Mouse (Mus musculus) heart, postnatal 0 days (tissue): ENCODE results near the gene Myom3.

Experiments used
- CTCF ChIP-seq: IDR thresholded peaks from 2 replicates; pipeline ENCODE4 v1.5.1; 2016; ENCODE audit warnings: antibody characterized with exemption, control low read depth, low read depth
- EP300 ChIP-seq: IDR thresholded peaks from 2 replicates; pipeline ENCODE4 v1.6.1; 2016; ENCODE audit warnings: antibody characterized with exemption, low read depth

DNA sequence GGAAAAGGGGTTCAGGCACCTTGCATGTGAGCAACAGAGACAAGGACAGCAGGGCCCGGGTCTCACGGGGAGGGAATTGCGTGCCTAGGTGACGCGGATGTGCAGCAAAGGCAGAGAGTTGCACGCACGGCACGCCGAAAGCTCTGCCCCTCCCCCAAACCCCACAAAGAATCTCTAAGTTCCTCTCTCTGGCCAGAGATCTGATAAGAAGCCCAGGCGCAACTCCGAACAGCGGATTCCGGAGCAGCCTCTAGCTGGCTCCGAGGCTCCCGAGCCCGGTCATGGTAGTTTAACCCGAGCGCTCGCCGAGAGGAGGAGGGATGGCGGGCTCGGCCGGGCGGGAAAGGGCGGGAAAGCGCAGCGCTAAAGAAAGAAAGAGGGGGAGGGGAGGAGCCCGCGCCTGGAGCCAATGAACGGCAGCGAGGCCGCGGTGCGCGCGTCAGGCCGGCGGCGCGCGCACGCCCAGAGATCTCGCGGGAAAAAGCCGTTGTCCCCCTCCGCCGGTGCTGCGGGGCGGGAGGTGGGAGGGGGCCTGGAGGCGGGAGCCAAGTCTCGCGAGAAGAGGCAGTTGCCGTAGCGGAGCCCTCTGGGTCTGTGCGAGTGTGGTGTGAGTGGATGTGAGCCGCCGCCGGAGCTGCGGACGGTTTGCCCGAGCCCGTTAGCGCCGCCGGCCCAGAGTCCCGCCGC is 96.2 kb downstream of the Myom3 start, which contains the start of gene Srsf10:
- TF ChIP-seq CTCF (no peak), EP300 (peak; percentile 96)
